Mouse (Mus musculus) small intestine, adult 2 months (tissue): ENCODE measurements around the gene Fads3.

Experiments
- CTCF ChIP-seq: fragments of 200-500 bp; IDR thresholded peaks from 2 replicates; pipeline ENCODE4 v1.5.1; 2012; ENCODE audit warnings: low read depth, mild to moderate bottlenecking, control low read depth, inconsistent platforms, low read length, moderate library complexity, mixed read lengths; ENCODE audit not compliant: insufficient replicate concordance, insufficient read length; ENCODE audit errors: extremely low read depth
- POLR2A ChIP-seq: fragments of 200-500 bp; IDR thresholded peaks from 2 replicates; pipeline ENCODE4 v1.6.1; 2012; ENCODE audit warnings: low read depth, mild to moderate bottlenecking, control low read depth, inconsistent platforms, low read length, moderate library complexity

GRCm38 (mm10) chr19:10012827-10013278 is 28.5 kb upstream of the Fads3 start:
- no peak for TF ChIP-seq CTCF
- no peak for TF ChIP-seq POLR2A
